Mouse (Mus musculus) yolk sac, embryonic 10.5 days (tissue): ENCODE measurements around the gene Bmf.
A peak's percentile ranks its signal among the peaks of the same experiment; 100 is the strongest.

Experiments used
- DNase-seq: peaks from one replicate; pipeline ENCODE4 v3.0.0-alpha.2; 2017; ENCODE audit warnings: low spot score

Bmf gene

GRCm38 (mm10) chr2:118549507-118550473, at the start of gene Bmf:
Bmf (minus strand) TSS chr2:118549687.
- peak; percentile 97 for DNase-seq

- DNase-seq, result peak; percentile 21
Observed at GRCm38 (mm10) chr2:118599087-118599486, 49.6 kb upstream of the Bmf start.

GRCm38 (mm10) chr2:118597673-118598568, 48.4 kb upstream of the Bmf start, which contains the start of gene Bub1b:
Bub1b (plus strand) TSS chr2:118598211.
- DNase-seq, result peak; percentile 93

- no peak for DNase-seq
Observed at GRCm38 (mm10) chr2:118591083-118591482, 41.6 kb upstream of the Bmf start.

GRCm38 (mm10) chr2:118587686-118588085, 38.2 kb upstream of the Bmf start:
- DNase-seq, result no peak

- DNase-seq, result no peak
Observed at GRCm38 (mm10) chr2:118586013-118586412, 36.5 kb upstream of the Bmf start.

- DNase-seq, result no peak
Observed at GRCm38 (mm10) chr2:118573135-118573534, 23.6 kb upstream of the Bmf start.

GRCm38 (mm10) chr2:118572183-118572836, 22.8 kb upstream of the Bmf start:
- no peak for DNase-seq

- no peak for DNase-seq
Observed at GRCm38 (mm10) chr2:118570939-118571338, 21.5 kb upstream of the Bmf start.

GRCm38 (mm10) chr2:118567179-118567578, 17.7 kb upstream of the Bmf start:
- no peak for DNase-seq

GRCm38 (mm10) chr2:118562431-118562830, 12.9 kb upstream of the Bmf start:
- no peak for DNase-seq

- DNase-seq, result no peak
Observed at GRCm38 (mm10) chr2:118562015-118562414, 12.5 kb upstream of the Bmf start.

- no peak for DNase-seq
Observed at GRCm38 (mm10) chr2:118558426-118558825, 8.9 kb upstream of the Bmf start.

GRCm38 (mm10) chr2:118554356-118554990, 5.0 kb upstream of the Bmf start:
- DNase-seq, result peak; percentile 58

GRCm38 (mm10) chr2:118551606-118552005, 2.1 kb upstream of the Bmf start:
- DNase-seq, result no peak

- DNase-seq, result peak; percentile 86
Observed at GRCm38 (mm10) chr2:118548421-118549221, 866 bp downstream of the Bmf start.

- peak; percentile 81 for DNase-seq
Observed at GRCm38 (mm10) chr2:118547541-118548016, 1.9 kb downstream of the Bmf start.

GRCm38 (mm10) chr2:118546798-118547165, 2.7 kb downstream of the Bmf start:
- no peak for DNase-seq

- DNase-seq, result peak; percentile 59
Observed at GRCm38 (mm10) chr2:118546104-118546797, 3.2 kb downstream of the Bmf start.
